Mouse (Mus musculus): ENCODE data around the gene 1810009A15Rik.

DNA sequence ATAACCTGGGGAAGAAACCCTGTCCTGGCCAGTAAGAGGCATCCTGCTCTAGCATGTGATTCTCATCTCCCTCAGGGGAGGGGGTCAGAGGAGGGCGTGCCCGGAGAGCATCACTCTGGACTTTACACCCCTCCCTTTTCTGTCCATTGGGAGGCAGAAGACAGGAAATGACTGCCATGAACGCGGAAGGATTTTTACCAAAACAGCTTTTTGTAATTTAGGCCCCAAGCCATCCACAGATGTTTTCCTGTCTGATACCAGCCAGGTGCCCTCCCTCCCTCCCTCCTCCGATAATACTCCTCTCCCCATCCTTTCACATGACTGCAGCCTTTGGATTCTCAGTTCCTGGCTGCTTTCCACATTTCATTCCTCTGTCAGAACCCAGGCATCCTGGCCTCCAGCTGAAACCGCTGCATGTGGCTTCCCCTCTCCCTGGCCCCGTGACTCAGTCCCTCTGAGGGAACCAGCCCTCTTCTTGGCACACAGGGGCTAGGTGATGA is 38.2 kb upstream of the 1810009A15Rik start, which contains the start of gene Lrrn4cl:
- TF ChIP-seq CTCF (IDR thresholded peaks at IDR 0.05; ENCODE audit: extremely low read depth, insufficient read depth, insufficient read length, insufficient replicate concordance) (no peak), POLR2A (IDR thresholded peaks at IDR 0.05; ENCODE audit: low read depth, low read length) (no peak)
